Mouse (Mus musculus) stomach, postnatal 0 days (tissue): ENCODE measurements around the gene Pole2.

Source experiments
- CTCF ChIP-seq: IDR thresholded peaks from 2 replicates; pipeline ENCODE4 v1.5.1; 2016; ENCODE audit warnings: antibody characterized with exemption, low read depth, mild to moderate bottlenecking, moderate library complexity
- EP300 ChIP-seq: optimal IDR thresholded peaks from 2 replicates; pipeline ENCODE3; 2016; ENCODE audit warnings: antibody characterized with exemption

DNA sequence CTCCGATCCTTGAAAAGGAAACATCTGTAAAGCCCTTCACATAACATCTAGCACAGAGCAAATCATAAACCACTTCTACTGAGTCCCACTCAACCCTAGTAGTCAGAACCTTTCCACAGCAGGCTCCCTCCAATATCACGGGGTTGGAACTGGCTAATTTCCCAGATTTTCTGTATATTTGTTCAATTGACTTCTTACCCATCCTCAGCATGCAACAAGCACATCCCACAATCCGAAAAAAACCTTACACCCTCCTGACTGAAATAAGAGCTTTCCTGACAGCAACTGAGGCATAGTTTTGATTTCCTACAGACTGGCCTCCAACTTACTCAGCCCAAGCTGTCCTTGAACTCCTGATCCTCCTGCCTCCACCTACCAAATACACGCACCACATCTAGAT lies 71.6 kb downstream of the Pole2 start:
- TF ChIP-seq EP300 (no peak), CTCF (no peak)
